Mouse (Mus musculus) urinary bladder, postnatal 14 days (tissue): ENCODE measurements around the gene Crygn.
"Not testable (repeated sequence)": the region's sequence is repeated elsewhere in the genome, so short reads cannot be mapped to it uniquely, and the experiment has no call there.

ENCODE experiments used
- DNase-seq: peaks from one replicate; pipeline ENCODE4 v3.0.0; 2021; ENCODE audit warnings: low spot score

The Crygn gene

GRCm38 (mm10) chr5:24757816-24758215 lies at the start of gene Crygn:
Gene Crygn, minus strand, starts transcription at chr5:24758008.
- no peak for DNase-seq

- no peak for DNase-seq
Measured at GRCm38 (mm10) chr5:24805222-24805621, 47.4 kb upstream of the Crygn start.

GRCm38 (mm10) chr5:24804661-24805060 lies 46.9 kb upstream of the Crygn start:
- no peak for DNase-seq

- DNase-seq: no peak
Measured at GRCm38 (mm10) chr5:24801841-24802624, 44.2 kb upstream of the Crygn start.

- DNase-seq: no peak
Measured at GRCm38 (mm10) chr5:24800416-24800815, 42.6 kb upstream of the Crygn start.

- DNase-seq: no peak
Measured at GRCm38 (mm10) chr5:24798639-24799038, 40.8 kb upstream of the Crygn start.

- DNase-seq: no peak
Measured at GRCm38 (mm10) chr5:24797858-24798257, 40.0 kb upstream of the Crygn start.

GRCm38 (mm10) chr5:24792961-24793360 lies 35.2 kb upstream of the Crygn start:
- no peak for DNase-seq

- DNase-seq: no peak
Measured at GRCm38 (mm10) chr5:24782957-24783356, 25.1 kb upstream of the Crygn start.

GRCm38 (mm10) chr5:24781048-24781447 lies 23.2 kb upstream of the Crygn start:
- DNase-seq: no peak

- DNase-seq: no peak
Measured at GRCm38 (mm10) chr5:24779881-24780512, 22.2 kb upstream of the Crygn start.

- DNase-seq: no peak
Measured at GRCm38 (mm10) chr5:24779321-24779720, 21.5 kb upstream of the Crygn start.

- no peak for DNase-seq
Measured at GRCm38 (mm10) chr5:24778843-24779140, 21.0 kb upstream of the Crygn start.

- no peak for DNase-seq
Measured at GRCm38 (mm10) chr5:24778082-24778842, 20.5 kb upstream of the Crygn start.

- DNase-seq: no peak
Measured at GRCm38 (mm10) chr5:24776681-24777080, 18.9 kb upstream of the Crygn start.

- DNase-seq: not testable (repeated sequence)
Measured at GRCm38 (mm10) chr5:24774549-24774948, 16.7 kb upstream of the Crygn start.

- DNase-seq: no peak
Measured at GRCm38 (mm10) chr5:24756931-24757330, 877 bp downstream of the Crygn start.

GRCm38 (mm10) chr5:24752175-24752498 lies 5.7 kb downstream of the Crygn start:
- no peak for DNase-seq

- peak; percentile 77 for DNase-seq
Measured at GRCm38 (mm10) chr5:24751305-24752174, 6.3 kb downstream of the Crygn start.

- DNase-seq: peak; percentile 90
Measured at GRCm38 (mm10) chr5:24750321-24751304, 7.2 kb downstream of the Crygn start.

GRCm38 (mm10) chr5:24749731-24750130 lies 8.1 kb downstream of the Crygn start:
- DNase-seq: no peak
